In genomic region chr9:104490696-104491095, GRCm38 (mm10) we compare ENCODE assay signal across 22 mouse cellular contexts. TPM values are rescaled to one million over a fixed set of nuclear protein-coding genes. Genes with fewer than 3 reads are reported as not detected.
"Had no signal": no experiment of that assay in that cellular context is flagged by ENCODE, and none has a peak within 500 bp of the region (broad histone marks: within the 10 kb centered on the region; RNA-seq: fewer than 3 reads in every experiment).

No protein-coding gene starts in this region.

- H3K36me3 ChIP-seq: limb, embryonic 12.5 days; limb, embryonic 15.5 days; liver, embryonic 13.5 days; midbrain, embryonic 12.5 days; midbrain, embryonic 15.5 days; neural tube, embryonic 13.5 days had no signal

- H3K27me3 ChIP-seq: limb, embryonic 12.5 days; limb, embryonic 15.5 days; liver, embryonic 13.5 days; midbrain, embryonic 12.5 days; midbrain, embryonic 15.5 days; neural tube, embryonic 13.5 days had no signal

- H3K4me3 ChIP-seq: limb, embryonic 12.5 days; limb, embryonic 15.5 days; liver, embryonic 13.5 days; midbrain, embryonic 12.5 days; midbrain, embryonic 15.5 days; myocyte; neural tube, embryonic 13.5 days had no signal

- H3K27ac ChIP-seq: kidney, postnatal 0 days; limb, embryonic 12.5 days; limb, embryonic 15.5 days; liver, embryonic 13.5 days; midbrain, embryonic 12.5 days; midbrain, embryonic 15.5 days; neural tube, embryonic 13.5 days; stomach, postnatal 0 days had no signal

- H3K9me3 ChIP-seq: limb, embryonic 12.5 days; limb, embryonic 15.5 days; liver, embryonic 13.5 days; midbrain, embryonic 12.5 days; midbrain, embryonic 15.5 days; neural tube, embryonic 13.5 days had no signal

- H3K4me2 ChIP-seq: limb, embryonic 12.5 days; limb, embryonic 15.5 days; liver, embryonic 13.5 days; midbrain, embryonic 12.5 days; midbrain, embryonic 15.5 days; neural tube, embryonic 13.5 days had no signal

- H3K9ac ChIP-seq: limb, embryonic 12.5 days; limb, embryonic 15.5 days; liver, embryonic 13.5 days; midbrain, embryonic 12.5 days; midbrain, embryonic 15.5 days; neural tube, embryonic 13.5 days had no signal

- DNase-seq: kidney, adult 2 months; kidney, postnatal 25 days; left cerebral cortex, postnatal 4 days; liver, embryonic 13.5 days; lung, adult 2 months; lung, postnatal 36 days; retina, postnatal 1 day; right cerebral cortex, postnatal 25 days; thymus, adult 2 months; thymus, postnatal 14 days; thymus, postnatal 4 days had no signal

- H3K4me1 ChIP-seq: limb, embryonic 12.5 days; limb, embryonic 15.5 days; liver, embryonic 13.5 days; midbrain, embryonic 12.5 days; midbrain, embryonic 15.5 days; neural tube, embryonic 13.5 days had no signal

- ATAC-seq: midbrain, embryonic 15.5 days had no signal

RNA-seq across cellular contexts. Expression of gene Cpne4, which starts 56.4 kb away (rescaled TPM):
- total RNA-seq: neutrophil, adult 5-6 weeks had no signal
- polyA plus RNA-seq: kidney, embryonic 14.5 days; liver, embryonic 16.5 days; myocyte had no signal
